Mouse (Mus musculus) olfactory bulb, adult 2 months (tissue): ENCODE data around the gene Zfp691.

ENCODE experiments used
- CTCF ChIP-seq: fragments of 200-500 bp; IDR thresholded peaks from 2 replicates; pipeline ENCODE4 v1.5.1; 2012; ENCODE audit warnings: low read depth, mild to moderate bottlenecking, low read length, moderate library complexity; ENCODE audit not compliant: insufficient read depth
- POLR2A ChIP-seq: fragments of 200-500 bp; IDR thresholded peaks from 2 replicates; pipeline ENCODE4 v1.6.1; 2012; ENCODE audit warnings: mild to moderate bottlenecking, low read depth, low read length, moderate library complexity; ENCODE audit not compliant: insufficient read depth

GRCm38 (mm10) chr4:119138776-119139175, 35.2 kb downstream of the Zfp691 start:
- no peak for TF ChIP-seq CTCF
- TF ChIP-seq POLR2A, result no peak
